Mouse (Mus musculus) monocyte, adult 5-6 weeks (primary cell): Measurements from ENCODE around the gene Spire2. TPM values are rescaled to one million over a fixed set of nuclear protein-coding genes. Genes with fewer than 3 reads are reported as not detected.

Source experiments
- ATAC-seq: fragments of 153-309, 156-312 bp; replicated peaks from 2 replicates; pipeline ENCODE4 v1.8.0; 2017; ENCODE audit warnings: mild to moderate bottlenecking; ENCODE audit not compliant: low TSS enrichment, insufficient number of reproducible peaks, severe bottlenecking, poor library complexity, low FRiP score
- total RNA-seq: library from RNA; stranded (forward); fragments of 200-1000, 200-491, 200-594 nt; gene quantifications from 3 replicates; pipeline ENCODE4 v1.2.3, GENCODE M21; 2017

The Spire2 gene
- total RNA-seq: 0.32 TPM in 1 of 3 replicates, not detected in the others

- ATAC-seq: peak; percentile 41; the same call in 1 of the 2 replicates
Observed at GRCm38 (mm10) chr8:123332262-123333090, at the start of gene Spire2. TSS of gene Spire2 (plus strand) at chr8:123332713.

- ATAC-seq: 0 out of 2 replicates have a peak, but pooled peaks have one; percentile 28
Observed at GRCm38 (mm10) chr8:123282994-123283393, 49.5 kb upstream of the Spire2 start.

GRCm38 (mm10) chr8:123283991-123284390 is 48.5 kb upstream of the Spire2 start:
- ATAC-seq: no peak

GRCm38 (mm10) chr8:123284493-123284892 is 48.0 kb upstream of the Spire2 start:
- ATAC-seq: no peak

GRCm38 (mm10) chr8:123287362-123287761 is 45.2 kb upstream of the Spire2 start:
- ATAC-seq: no peak

GRCm38 (mm10) chr8:123290166-123290565 is 42.3 kb upstream of the Spire2 start:
- ATAC-seq: peak; percentile 78

- ATAC-seq: no peak
Observed at GRCm38 (mm10) chr8:123290679-123291078, 41.8 kb upstream of the Spire2 start.

GRCm38 (mm10) chr8:123291716-123292115 is 40.8 kb upstream of the Spire2 start:
- no peak for ATAC-seq

- ATAC-seq: no peak
Observed at GRCm38 (mm10) chr8:123292281-123292680, 40.2 kb upstream of the Spire2 start.

GRCm38 (mm10) chr8:123292785-123293184 is 39.7 kb upstream of the Spire2 start:
- ATAC-seq: no peak

GRCm38 (mm10) chr8:123298301-123298700 is 34.2 kb upstream of the Spire2 start:
- ATAC-seq: no peak

GRCm38 (mm10) chr8:123308738-123309137 is 23.8 kb upstream of the Spire2 start:
- no peak for ATAC-seq

- no peak for ATAC-seq
Observed at GRCm38 (mm10) chr8:123317781-123318466, 14.6 kb upstream of the Spire2 start.

GRCm38 (mm10) chr8:123318467-123318911 is 14.0 kb upstream of the Spire2 start, which contains the start of gene Fanca:
TSS of gene Fanca (minus strand) at chr8:123318576.
- peak; percentile 98 for ATAC-seq

- ATAC-seq: 0 out of 2 replicates have a peak, but pooled peaks have one; percentile 50
Observed at GRCm38 (mm10) chr8:123319522-123320164, 12.9 kb upstream of the Spire2 start.

GRCm38 (mm10) chr8:123328552-123328951 is 4.0 kb upstream of the Spire2 start:
- ATAC-seq: no peak

GRCm38 (mm10) chr8:123329350-123329749 is 3.2 kb upstream of the Spire2 start:
- no peak for ATAC-seq

- ATAC-seq: no peak
Observed at GRCm38 (mm10) chr8:123329961-123330360, 2.6 kb upstream of the Spire2 start.

- ATAC-seq: no peak
Observed at GRCm38 (mm10) chr8:123330701-123331100, 1.8 kb upstream of the Spire2 start.
